Mouse (Mus musculus) bone marrow macrophage, adult 2 months (primary cell): ENCODE measurements at regions not wholly inside any gene's neighbourhood (a gene's known extent, or its start where the extent isn't known, plus 50 kb on each side); places are given as distances from the start of the nearest gene placed in this dataset.

Source experiments
- CTCF ChIP-seq: IDR thresholded peaks from 2 replicates; pipeline ENCODE4 v1.5.1; 2012; ENCODE audit warnings: low read depth, mild to moderate bottlenecking, low read length, moderate library complexity
- POLR2A ChIP-seq: IDR thresholded peaks from 2 replicates; pipeline ENCODE4 v1.6.1; 2012; ENCODE audit warnings: mild to moderate bottlenecking, low read depth, low read length, borderline replicate concordance

- TF ChIP-seq CTCF (no peak), POLR2A (no peak)
These were observed 384.4 kb downstream of the Rapgef2 start for GRCm38 (mm10) chr3:78901838-78902484.
